Mouse (Mus musculus): Measurements from ENCODE around the gene Muc3.

- no peak for TF ChIP-seq POLR2A (IDR thresholded peaks at IDR 0.05; ENCODE audit: low read depth, low read length)
- TF ChIP-seq CTCF (conservative IDR thresholded peaks at IDR 0.05; ENCODE audit: insufficient read depth, insufficient read length, low read depth, low read length) = no peak
Measured at GRCm38 (mm10) chr5:137106434-137106833, 42.7 kb downstream of the Muc3 start.
